Mouse (Mus musculus): Measurements from ENCODE around the gene Nadk.
A peak's percentile ranks its signal among the peaks of the same experiment; 100 is the strongest.

Gene Nadk

GRCm38 (mm10) chr4:155602753-155603152 lies 40.6 kb downstream of the Nadk start:
- DNase-seq (ENCODE audit: low spot score) = no peak

- DNase-seq (ENCODE audit: low spot score) = no peak
Observed at GRCm38 (mm10) chr4:155603801-155604200, 41.6 kb downstream of the Nadk start.

GRCm38 (mm10) chr4:155605132-155605531 lies 43.0 kb downstream of the Nadk start:
- no peak for DNase-seq (ENCODE audit: low spot score)

GRCm38 (mm10) chr4:155606825-155607224 lies 44.6 kb downstream of the Nadk start:
- no peak for DNase-seq (ENCODE audit: low spot score)

- no peak for DNase-seq (ENCODE audit: low spot score)
Observed at GRCm38 (mm10) chr4:155611860-155612259, 49.7 kb downstream of the Nadk start.

GRCm38 (mm10) chr4:155613264-155613663 lies 51.1 kb downstream of the Nadk start:
- DNase-seq (ENCODE audit: low spot score) = no peak

- no peak for DNase-seq (ENCODE audit: low spot score)
Observed at GRCm38 (mm10) chr4:155618321-155618720, 56.1 kb downstream of the Nadk start.

GRCm38 (mm10) chr4:155624338-155625291 lies 62.4 kb downstream of the Nadk start, which contains the start of gene Cdk11b:
Gene Cdk11b (plus strand): TSS chr4:155624854.
- peak; percentile 93 for DNase-seq (ENCODE audit: low spot score)

- no peak for DNase-seq (ENCODE audit: low spot score)
Observed at GRCm38 (mm10) chr4:155630267-155630666, 68.1 kb downstream of the Nadk start.

GRCm38 (mm10) chr4:155635766-155636499 lies 73.8 kb downstream of the Nadk start:
- no peak for DNase-seq (ENCODE audit: low spot score)
